Mouse (Mus musculus) embryonic facial prominence, embryonic 13.5 days (tissue): Measurements from ENCODE around the gene Akr1c14. TPM values are rescaled to one million over a fixed set of nuclear protein-coding genes. Genes with fewer than 3 reads are reported as not detected.

Experiments
- ATAC-seq: fragments of 200-750 bp; cut with Nextera tagmentation; 2 replicates; pipeline ENCODE4 v1.8.0; 2017; ENCODE audit warnings: low read depth; ENCODE audit not compliant: insufficient number of reproducible peaks, insufficient read depth, low FRiP score, low TSS enrichment
- H3K27ac ChIP-seq: fragments of 300-500 bp; sonication (generic); 2 replicates; pipeline ENCODE4 v1.5.1; 2015; ENCODE audit warnings: moderate library complexity, mild to moderate bottlenecking, inconsistent platforms
- H3K27me3 ChIP-seq: fragments of 300-500 bp; sonication (generic); 2 replicates; pipeline ENCODE4 v1.6.1; 2015; ENCODE audit warnings: mild to moderate bottlenecking, inconsistent platforms
- H3K36me3 ChIP-seq: fragments of 300-500 bp; sonication (generic); 2 replicates; pipeline ENCODE4 v1.6.1; 2015; ENCODE audit warnings: mild to moderate bottlenecking, inconsistent platforms
- H3K4me1 ChIP-seq: fragments of 300-500 bp; sonication (generic); 2 replicates; pipeline ENCODE4 v1.6.1; 2015; ENCODE audit warnings: inconsistent platforms
- H3K4me2 ChIP-seq: fragments of 300-500 bp; sonication (generic); 2 replicates; pipeline ENCODE4 v1.6.1; 2015; ENCODE audit warnings: moderate library complexity, mild to moderate bottlenecking, inconsistent platforms
- H3K4me3 ChIP-seq: fragments of 300-500 bp; sonication (generic); 2 replicates; pipeline ENCODE4 v1.5.1; 2015; ENCODE audit warnings: mild to moderate bottlenecking, inconsistent platforms
- H3K9ac ChIP-seq: fragments of 300-500 bp; sonication (generic); 2 replicates; pipeline ENCODE4 v1.6.1; 2015; ENCODE audit warnings: mild to moderate bottlenecking, inconsistent platforms
- H3K9me3 ChIP-seq: fragments of 300-500 bp; sonication (generic); 2 replicates; pipeline ENCODE4 v1.6.1; 2016; ENCODE audit warnings: inconsistent platforms
- WGBS: fragments of 180-500 bp; shearing (Covaris S2); methylation state at CpG from one replicate; pipeline ENCODE4 v1.1.7; 2015; ENCODE audit warnings: mixed read lengths; 5-methylcytosine and 5-hydroxymethylcytosine counted together
- polyA plus RNA-seq: library from polyadenylated mRNA; unstranded; fragments of >200 nt; fragmentation: Nextera tagmentation; extraction: Ambion mirVana; gene quantifications from 2 replicates; pipeline ENCODE4 v1.2.1, GENCODE M21; 2015

Gene Akr1c14
- polyA plus RNA-seq: 1.1 and 1.3 TPM in 2 replicates

- ATAC-seq: no peak
- H3K4me3 ChIP-seq: no peak within 1 kb of the TSS
- H3K9me3 ChIP-seq: no peaks in the 10 kb centered on the region
- H3K27ac ChIP-seq: no peak within 1 kb of the TSS
- H3K4me2 ChIP-seq: no peak within 1 kb of the TSS
- WGBS: 48% methylated on average over 2 of the region's 2 CpGs
- no peak within 1 kb of the TSS for H3K9ac ChIP-seq
- H3K27me3 ChIP-seq: no peaks in the 10 kb centered on the region
- H3K36me3 ChIP-seq: no peaks in the 10 kb centered on the region
- H3K4me1 ChIP-seq: no peaks in the 10 kb centered on the region
These were observed at the start of gene Akr1c14 for GRCm38 (mm10) chr13:4048719-4049118. TSS of gene Akr1c14 (plus strand) at chr13:4049011.

GRCm38 (mm10) chr13:4001687-4002086 is 47.1 kb upstream of the Akr1c14 start:
- Histone ChIP-seq H3K9me3 (no peaks in the 10 kb centered on the region), H3K36me3 (no peaks in the 10 kb centered on the region), H3K4me2 (no peak overlapping the region), H3K27me3 (no peaks in the 10 kb centered on the region), H3K9ac (no peak overlapping the region), H3K4me3 (no peak overlapping the region), H3K4me1 (no peaks in the 10 kb centered on the region), H3K27ac (no peak overlapping the region)
- 8% methylated on average over 3 of the region's 3 CpGs for WGBS
- ATAC-seq: no peak

- H3K27me3 ChIP-seq: no peaks in the 10 kb centered on the region
These were observed 38.0 kb upstream of the Akr1c14 start for GRCm38 (mm10) chr13:4010784-4011183.

DNA sequence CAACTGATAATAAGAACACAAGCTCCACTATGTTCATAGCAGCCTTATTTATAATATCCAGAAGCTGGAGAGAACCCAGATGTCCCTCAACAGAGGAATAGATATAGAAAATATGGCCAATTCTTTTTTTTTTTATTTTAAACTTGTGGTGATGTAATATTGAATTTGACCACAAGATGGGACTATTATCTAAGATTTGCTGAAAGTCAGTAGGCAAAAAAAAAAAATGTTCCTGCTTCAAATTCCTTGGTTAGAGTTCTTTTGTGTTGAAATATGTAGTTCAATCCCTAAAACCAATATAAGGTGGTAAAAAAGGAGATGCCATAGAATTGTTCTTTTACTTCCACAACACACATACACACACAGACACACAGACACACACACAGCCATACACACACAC is 35.0 kb upstream of the Akr1c14 start:
- no peaks in the 10 kb centered on the region for H3K36me3 ChIP-seq
- no peaks in the 10 kb centered on the region for H3K9me3 ChIP-seq
- no peak overlapping the region for H3K27ac ChIP-seq
- no peak overlapping the region for H3K4me2 ChIP-seq
- H3K9ac ChIP-seq: no peak overlapping the region
- no peak for ATAC-seq
- H3K4me1 ChIP-seq: no peaks in the 10 kb centered on the region
- no peak overlapping the region for H3K4me3 ChIP-seq
- no peaks in the 10 kb centered on the region for H3K27me3 ChIP-seq

More at GRCm38 (mm10) chr13:4010784-4011183, 38.0 kb upstream of the Akr1c14 start:
- no peak overlapping the region for H3K4me3 ChIP-seq
- no peaks in the 10 kb centered on the region for H3K4me1 ChIP-seq
- H3K27ac ChIP-seq: no peak overlapping the region
- no peak overlapping the region for H3K9ac ChIP-seq
- no peaks in the 10 kb centered on the region for H3K36me3 ChIP-seq
- H3K9me3 ChIP-seq: no peaks in the 10 kb centered on the region
- ATAC-seq: no peak
- WGBS: 82% methylated on average over 4 of the region's 4 CpGs
- no peak overlapping the region for H3K4me2 ChIP-seq

DNA sequence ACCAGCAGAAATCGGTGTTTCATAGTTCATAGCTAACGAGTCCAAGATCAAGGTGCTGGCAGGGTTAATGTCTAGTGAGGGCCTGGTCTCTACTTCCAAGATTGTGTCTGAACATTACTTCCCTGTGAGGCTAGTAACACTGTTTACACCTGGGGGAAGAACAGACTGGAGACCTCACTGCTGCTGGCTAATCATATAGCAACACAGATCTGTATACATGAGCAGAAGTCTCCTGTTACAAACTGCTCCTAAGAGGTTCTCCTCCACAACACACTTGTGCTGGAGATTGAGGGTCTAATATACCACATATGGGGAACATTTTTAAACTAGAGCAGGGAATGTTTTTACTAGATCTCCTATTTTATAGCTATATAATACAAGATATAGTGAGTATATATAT is 18.9 kb upstream of the Akr1c14 start:
- 81% methylated on average over 2 of the region's 2 CpGs for WGBS
- no peaks in the 10 kb centered on the region for H3K27me3 ChIP-seq
- H3K27ac ChIP-seq: no peak overlapping the region
- no peak overlapping the region for H3K4me2 ChIP-seq
- no peaks in the 10 kb centered on the region for H3K36me3 ChIP-seq
- no peak for ATAC-seq
- no peak overlapping the region for H3K4me3 ChIP-seq
- no peak overlapping the region for H3K9ac ChIP-seq
- H3K9me3 ChIP-seq: no peaks in the 10 kb centered on the region
- no peaks in the 10 kb centered on the region for H3K4me1 ChIP-seq

DNA sequence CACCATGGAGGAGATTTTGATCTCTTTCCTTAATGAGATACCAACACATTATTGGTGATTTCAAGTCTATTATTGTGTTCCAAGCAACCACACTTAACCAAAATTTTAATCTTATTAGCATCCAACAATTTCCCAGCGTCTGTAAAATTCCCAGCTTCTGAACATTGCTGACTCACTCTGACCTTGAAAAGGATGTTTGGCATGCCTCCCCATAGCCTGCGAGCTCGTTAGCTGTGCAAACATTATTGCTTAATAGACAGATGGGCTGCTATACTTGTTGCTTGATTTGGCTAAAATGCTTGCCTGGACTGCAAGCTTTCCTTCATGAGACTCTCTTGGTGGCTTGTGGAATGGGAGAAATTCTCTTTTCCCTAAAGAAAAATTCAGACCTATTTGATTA is 16.3 kb upstream of the Akr1c14 start:
- ATAC-seq: no peak
- H3K9ac ChIP-seq: no peak overlapping the region
- no peak overlapping the region for H3K27ac ChIP-seq
- no peaks in the 10 kb centered on the region for H3K36me3 ChIP-seq
- no peaks in the 10 kb centered on the region for H3K9me3 ChIP-seq
- WGBS: 64% methylated on average over 3 of the region's 3 CpGs
- no peaks in the 10 kb centered on the region for H3K4me1 ChIP-seq
- H3K27me3 ChIP-seq: no peaks in the 10 kb centered on the region
- H3K4me2 ChIP-seq: no peak overlapping the region
- H3K4me3 ChIP-seq: no peak overlapping the region

- no peak overlapping the region for H3K9ac ChIP-seq
- H3K27me3 ChIP-seq: no peaks in the 10 kb centered on the region
- WGBS: 87% methylated on average over 3 of the region's 3 CpGs
- no peak for ATAC-seq
- H3K4me2 ChIP-seq: no peak overlapping the region
- no peak overlapping the region for H3K27ac ChIP-seq
- no peaks in the 10 kb centered on the region for H3K4me1 ChIP-seq
- no peaks in the 10 kb centered on the region for H3K36me3 ChIP-seq
- H3K4me3 ChIP-seq: no peak overlapping the region
- no peaks in the 10 kb centered on the region for H3K9me3 ChIP-seq
These were observed 13.8 kb upstream of the Akr1c14 start for GRCm38 (mm10) chr13:4035052-4035451.

DNA sequence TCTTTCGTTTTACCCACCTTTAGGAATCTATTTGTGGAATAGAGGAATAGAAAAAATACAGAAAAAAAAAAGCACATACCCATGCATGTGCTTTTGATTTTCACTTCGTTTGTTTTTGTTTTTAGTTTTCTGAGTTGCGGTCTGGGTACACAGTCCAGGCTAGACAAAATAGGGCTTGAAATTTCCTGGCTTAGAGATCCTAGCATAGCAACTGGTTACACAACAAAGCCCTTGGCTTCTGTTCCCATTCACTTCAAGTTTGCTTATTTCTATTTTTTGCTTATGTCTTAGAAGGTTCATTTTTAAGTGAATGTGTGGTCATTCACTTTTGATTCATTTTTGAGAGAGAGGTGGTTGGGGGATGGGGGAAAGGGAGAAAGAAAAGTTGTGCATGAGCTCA is 2.7 kb upstream of the Akr1c14 start:
- Histone ChIP-seq H3K27ac (no peak overlapping the region), H3K4me3 (no peak overlapping the region), H3K27me3 (no peaks in the 10 kb centered on the region), H3K9me3 (no peaks in the 10 kb centered on the region), H3K4me2 (no peak overlapping the region), H3K9ac (no peak overlapping the region), H3K4me1 (no peaks in the 10 kb centered on the region), H3K36me3 (no peaks in the 10 kb centered on the region)
- no peak for ATAC-seq
- 59% methylated on average over 3 of the region's 3 CpGs for WGBS

DNA sequence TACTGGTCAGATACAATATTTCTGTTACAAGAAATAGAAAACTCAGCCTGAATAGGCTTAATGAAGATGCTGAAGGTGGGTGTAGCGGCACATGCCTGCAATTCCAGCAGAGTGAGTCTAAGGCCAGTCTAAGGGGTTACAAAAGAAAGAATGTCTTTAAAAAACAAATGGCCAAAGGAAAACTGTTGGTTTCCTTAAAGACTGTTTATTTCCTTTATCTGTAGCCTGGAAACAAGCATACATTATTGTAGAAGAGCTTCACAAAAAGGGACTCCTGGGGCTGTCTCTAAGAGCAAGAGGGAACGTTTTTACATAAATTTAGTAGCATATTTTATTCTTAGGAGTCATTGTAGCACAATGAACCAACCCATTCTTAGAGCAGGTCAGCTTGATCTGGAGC is 2.0 kb upstream of the Akr1c14 start:
- ATAC-seq: no peak
- H3K36me3 ChIP-seq: no peaks in the 10 kb centered on the region

DNA sequence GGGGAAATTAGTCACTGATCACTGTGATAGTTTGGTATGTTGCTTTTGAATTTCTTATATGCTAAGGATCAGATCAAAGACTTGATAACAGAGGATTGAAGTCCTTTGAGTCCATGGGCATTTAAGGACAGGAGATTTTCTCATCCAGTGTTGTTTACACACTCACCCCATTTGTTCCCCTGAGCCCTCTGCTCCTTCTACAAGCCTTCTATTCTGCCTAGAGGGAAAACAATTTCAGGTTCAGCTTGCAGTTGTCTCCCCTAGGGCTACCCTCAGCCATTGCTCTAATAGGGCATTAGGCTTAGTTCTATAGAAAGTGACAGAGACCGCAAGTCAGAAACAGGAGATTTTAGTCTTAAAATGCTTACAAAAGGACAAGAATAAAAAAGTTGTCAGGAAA is 585 bp upstream of the Akr1c14 start:
- no peaks in the 10 kb centered on the region for H3K36me3 ChIP-seq
- no peak for ATAC-seq
- H3K27ac ChIP-seq: no peak overlapping the region
- no peaks in the 10 kb centered on the region for H3K9me3 ChIP-seq
- H3K4me3 ChIP-seq: no peak overlapping the region
- H3K4me1 ChIP-seq: no peaks in the 10 kb centered on the region
- H3K27me3 ChIP-seq: no peaks in the 10 kb centered on the region
- no peak overlapping the region for H3K9ac ChIP-seq
- H3K4me2 ChIP-seq: no peak overlapping the region
- WGBS: 85% methylated on average over 1 of the region's 1 CpGs

More for the DNA sequence above, 2.0 kb upstream of the Akr1c14 start:
- WGBS: 51% methylated on average over 2 of the region's 2 CpGs
- Histone ChIP-seq H3K9me3 (no peaks in the 10 kb centered on the region), H3K4me3 (no peak overlapping the region), H3K27ac (no peak overlapping the region), H3K27me3 (no peaks in the 10 kb centered on the region), H3K9ac (no peak overlapping the region), H3K4me2 (no peak overlapping the region), H3K4me1 (no peaks in the 10 kb centered on the region)

DNA sequence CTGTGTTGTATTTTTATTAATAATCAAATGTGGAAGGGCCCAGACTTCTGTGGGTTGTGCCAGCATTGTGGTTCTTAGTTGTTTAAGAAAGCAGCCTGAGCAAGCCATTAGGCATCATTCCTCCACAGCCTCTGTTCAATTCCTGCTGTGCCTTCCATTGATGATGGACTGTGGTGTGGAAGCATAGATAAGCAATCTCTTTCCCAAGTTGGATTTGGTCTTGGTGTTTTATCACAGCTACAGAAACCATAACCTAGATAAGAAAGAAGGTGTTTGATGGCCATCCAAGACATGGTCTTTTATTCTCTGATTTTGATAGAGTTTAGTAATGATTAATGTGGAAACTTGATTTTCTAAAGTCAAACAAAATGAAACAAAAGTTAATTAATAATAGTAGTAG is 844 bp downstream of the Akr1c14 start:
- Histone ChIP-seq H3K27ac (no peak overlapping the region), H3K9ac (no peak overlapping the region), H3K36me3 (no peaks in the 10 kb centered on the region), H3K9me3 (no peaks in the 10 kb centered on the region), H3K4me2 (no peak overlapping the region), H3K4me3 (no peak overlapping the region), H3K27me3 (no peaks in the 10 kb centered on the region), H3K4me1 (no peaks in the 10 kb centered on the region)
- ATAC-seq: no peak

DNA sequence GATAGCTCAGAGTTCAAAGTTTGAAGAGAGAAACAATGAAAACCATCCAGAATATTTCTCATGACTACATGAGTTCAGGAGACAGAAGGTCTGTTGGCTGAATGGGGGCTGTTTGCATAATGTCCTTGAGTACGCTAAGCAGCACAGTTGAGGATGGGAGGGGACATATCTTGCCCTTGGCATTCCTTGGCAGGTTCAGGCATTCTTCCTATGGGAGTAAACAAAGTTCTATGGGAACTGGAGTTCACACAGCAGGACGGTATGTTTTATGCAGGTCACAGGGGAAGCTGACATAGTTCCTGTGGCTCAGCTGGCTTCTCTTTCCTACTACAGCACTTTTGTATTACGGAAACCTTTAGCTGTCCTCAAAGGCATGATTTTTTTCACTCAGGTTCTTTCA is 6.6 kb downstream of the Akr1c14 start:
- Histone ChIP-seq H3K27ac (no peak overlapping the region), H3K4me2 (no peak overlapping the region), H3K9me3 (no peaks in the 10 kb centered on the region), H3K4me1 (no peaks in the 10 kb centered on the region), H3K9ac (no peak overlapping the region), H3K36me3 (no peaks in the 10 kb centered on the region), H3K27me3 (no peaks in the 10 kb centered on the region), H3K4me3 (no peak overlapping the region)
- no peak for ATAC-seq
- 77% methylated on average over 3 of the region's 3 CpGs for WGBS

DNA sequence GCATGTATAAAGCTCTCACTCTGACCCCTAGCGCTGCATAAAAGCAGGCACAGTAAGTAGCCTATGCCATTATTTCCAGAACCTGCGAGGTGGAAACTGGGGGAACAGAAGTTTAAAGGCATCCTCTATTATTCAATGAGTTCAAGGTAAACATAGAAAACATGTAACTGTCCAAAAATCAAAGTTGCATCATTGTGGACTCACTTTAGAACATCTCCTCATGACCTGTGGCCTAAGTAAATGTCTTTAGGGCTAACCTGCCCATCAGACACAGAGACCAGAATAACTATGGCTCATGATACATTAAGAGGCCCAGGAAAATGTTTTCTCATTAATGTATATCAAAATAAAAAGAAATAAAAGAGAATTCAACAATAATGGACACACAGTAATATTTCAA is 7.4 kb downstream of the Akr1c14 start:
- H3K27ac ChIP-seq: no peak overlapping the region
- H3K4me1 ChIP-seq: no peaks in the 10 kb centered on the region
- no peak for ATAC-seq
- no peaks in the 10 kb centered on the region for H3K9me3 ChIP-seq
- WGBS: 83% methylated on average over 2 of the region's 2 CpGs
- H3K27me3 ChIP-seq: no peaks in the 10 kb centered on the region
- H3K4me3 ChIP-seq: no peak overlapping the region
- no peak overlapping the region for H3K4me2 ChIP-seq
- H3K36me3 ChIP-seq: no peaks in the 10 kb centered on the region
- no peak overlapping the region for H3K9ac ChIP-seq
